Mouse (Mus musculus) urinary bladder, adult 2 months (tissue): ENCODE measurements at regions not wholly inside any gene's neighbourhood (a gene's known extent, or its start where the extent isn't known, plus 50 kb on each side); places are given as distances from the start of the nearest gene placed in this dataset.

Experiments used
- DNase-seq: peaks from one replicate; pipeline ENCODE4 v3.0.0; 2022; ENCODE audit warnings: low spot score

DNA sequence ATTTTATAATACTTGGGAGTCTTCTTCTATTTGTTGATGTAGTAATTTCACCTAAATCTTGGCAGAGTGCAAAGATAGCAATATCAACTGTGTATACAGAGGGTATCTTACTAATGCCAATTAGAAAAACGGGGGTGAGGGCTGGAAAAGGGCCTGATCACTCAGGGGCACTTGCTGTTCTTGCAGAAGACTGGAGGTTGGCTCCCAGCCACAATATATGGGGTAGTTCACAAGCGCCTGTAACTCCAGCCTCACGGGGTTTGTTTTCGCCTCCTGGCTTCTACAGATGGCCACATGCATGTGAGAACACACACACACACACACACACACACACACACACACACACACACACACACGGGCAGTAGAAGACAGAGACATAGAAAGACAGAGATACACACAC lies 185.7 kb downstream of the Plk2 start:
- DNase-seq = no peak

DNA sequence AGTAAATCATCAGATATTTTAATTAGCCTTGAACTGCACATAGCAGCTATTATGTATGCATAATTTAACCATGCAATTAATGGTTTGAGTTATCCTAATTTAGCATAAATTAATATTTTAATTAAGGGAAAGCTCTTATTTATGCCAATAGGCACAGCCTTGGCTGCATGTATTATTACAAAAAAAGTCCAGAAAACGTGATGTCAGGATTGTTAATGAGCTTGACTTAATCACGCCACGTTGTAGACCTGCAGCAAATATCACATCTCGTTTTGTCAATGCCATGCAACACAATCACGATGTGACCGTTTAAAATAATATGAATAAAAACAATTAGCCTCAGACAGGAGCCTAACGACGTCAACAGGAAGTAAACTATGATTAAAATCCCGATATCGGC lies 189.9 kb downstream of the Plk2 start:
- DNase-seq = no peak

- no peak for DNase-seq
Measured at GRCm38 (mm10) chr13:110594630-110595029, 199.8 kb downstream of the Plk2 start.

DNA sequence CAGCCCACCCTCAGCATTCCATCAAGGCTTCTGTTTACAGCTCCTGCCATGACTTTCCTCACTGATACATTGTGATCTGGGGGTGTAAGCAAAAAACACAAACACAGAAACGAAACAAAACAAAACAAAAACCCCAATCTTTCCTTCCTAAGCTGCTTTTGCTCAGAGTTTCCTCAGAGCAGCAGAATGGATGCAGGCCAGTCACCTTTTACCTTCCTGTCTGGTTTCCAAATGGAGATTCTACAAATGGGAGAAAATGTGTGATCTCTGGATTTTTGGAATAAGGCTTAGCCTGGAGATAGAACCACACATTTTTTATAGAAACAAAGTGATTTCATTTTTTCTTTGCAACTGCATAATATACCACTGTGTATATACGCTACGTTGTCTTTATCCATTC lies 204.8 kb downstream of the Plk2 start:
- DNase-seq = no peak

DNA sequence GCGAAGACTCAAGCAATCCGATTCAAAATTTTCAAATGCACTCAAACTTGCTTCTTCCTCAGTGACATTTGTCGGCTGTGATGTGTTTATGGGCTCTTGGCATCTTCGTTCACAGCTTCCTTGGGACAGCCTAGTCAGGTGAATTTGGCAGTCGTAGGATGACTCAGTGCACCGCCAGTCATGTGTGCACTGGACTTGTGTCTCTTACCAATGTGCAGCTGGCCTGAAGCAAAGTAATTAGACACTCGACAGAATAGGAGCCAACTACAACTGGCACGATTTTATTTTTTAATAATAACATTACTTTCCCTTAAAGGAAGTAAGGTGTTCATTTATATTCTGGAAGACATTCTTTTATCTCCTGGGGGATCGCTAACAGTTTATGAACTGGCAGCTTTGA lies 205.5 kb downstream of the Plk2 start:
- DNase-seq = no peak

- DNase-seq = no peak
Measured at GRCm38 (mm10) chr13:110601352-110601751, 206.5 kb downstream of the Plk2 start.

DNA sequence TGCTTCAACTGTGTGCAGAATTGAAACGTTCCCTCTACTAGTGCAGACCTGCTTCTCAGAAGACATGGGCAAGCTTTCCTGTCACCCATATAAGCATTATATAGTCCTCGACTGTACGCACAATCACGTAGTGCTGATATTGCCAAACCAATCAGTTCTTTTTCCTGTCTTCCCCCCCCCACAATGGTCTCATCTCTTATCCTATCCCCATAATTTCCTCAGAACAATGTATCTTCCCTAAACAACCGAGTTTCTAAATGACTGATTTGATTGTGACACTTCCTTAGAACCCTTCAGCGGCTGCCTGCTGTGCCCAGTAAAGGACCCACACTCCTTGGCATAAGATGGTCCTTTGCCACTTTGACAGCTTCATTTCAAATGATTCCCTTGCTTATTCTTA lies 207.0 kb downstream of the Plk2 start:
- DNase-seq = no peak

DNA sequence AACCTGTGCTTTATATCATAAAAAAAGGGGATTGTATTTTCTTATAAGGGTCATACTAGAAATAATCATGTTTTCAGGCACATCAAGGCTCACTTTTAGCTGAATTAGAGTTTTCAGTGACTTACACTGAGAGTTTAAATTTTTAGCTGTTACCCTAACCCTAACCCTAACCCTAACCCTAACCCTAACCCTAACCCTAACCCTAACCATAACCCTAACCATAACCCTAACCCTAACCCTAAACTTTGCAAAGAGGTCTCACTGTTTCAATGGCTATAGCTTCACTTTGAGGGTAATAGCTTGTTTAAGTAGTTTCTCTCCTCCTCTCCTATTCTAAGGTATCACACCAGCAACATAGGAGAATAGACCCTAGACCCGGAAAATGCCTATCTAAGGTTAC lies 208.0 kb downstream of the Plk2 start:
- DNase-seq = no peak

DNA sequence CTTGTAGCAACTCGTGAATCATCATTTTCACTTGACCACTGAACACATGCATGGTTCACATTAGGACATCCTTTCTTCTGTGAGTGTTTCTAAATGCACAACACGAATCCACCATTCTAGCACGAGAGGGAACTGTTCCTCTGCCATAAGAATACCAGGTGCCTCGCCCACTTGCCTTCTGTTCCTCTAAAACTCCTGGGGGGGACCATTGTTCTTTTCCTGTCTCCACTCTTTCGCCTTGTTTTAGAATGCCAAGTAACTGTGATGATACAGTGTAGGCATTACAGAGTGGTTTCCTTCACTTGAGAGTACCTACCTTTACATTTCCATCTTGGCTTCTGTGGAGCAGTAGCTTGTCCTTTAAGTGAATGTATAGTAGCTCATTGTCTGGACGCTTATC lies 224.2 kb downstream of the Plk2 start:
- no peak for DNase-seq

GRCm38 (mm10) chr13:110627136-110627535 lies 232.3 kb downstream of the Plk2 start:
- no peak for DNase-seq

GRCm38 (mm10) chr13:110627732-110628131 lies 232.9 kb downstream of the Plk2 start:
- no peak for DNase-seq

DNA sequence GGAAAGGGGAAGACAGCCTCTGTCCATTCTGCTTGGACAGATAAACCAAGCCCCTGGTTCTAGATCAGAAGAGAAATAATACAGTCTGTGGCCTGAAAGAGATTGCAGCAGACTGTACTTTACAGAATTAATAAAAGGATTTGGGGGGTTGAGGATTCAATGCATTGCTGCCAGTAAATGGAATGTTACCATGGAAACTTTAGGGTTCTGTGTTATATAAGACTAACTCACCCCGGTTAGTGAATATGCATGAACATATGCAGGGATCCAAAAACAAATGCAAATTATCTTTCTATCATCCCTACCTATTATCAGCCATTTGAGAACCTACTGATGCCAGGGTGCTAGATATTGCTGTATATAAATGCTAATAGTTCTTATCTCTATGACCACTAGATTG lies 233.4 kb downstream of the Plk2 start:
- no peak for DNase-seq

GRCm38 (mm10) chr13:110633261-110633781 lies 238.5 kb downstream of the Plk2 start:
- DNase-seq = no peak

DNA sequence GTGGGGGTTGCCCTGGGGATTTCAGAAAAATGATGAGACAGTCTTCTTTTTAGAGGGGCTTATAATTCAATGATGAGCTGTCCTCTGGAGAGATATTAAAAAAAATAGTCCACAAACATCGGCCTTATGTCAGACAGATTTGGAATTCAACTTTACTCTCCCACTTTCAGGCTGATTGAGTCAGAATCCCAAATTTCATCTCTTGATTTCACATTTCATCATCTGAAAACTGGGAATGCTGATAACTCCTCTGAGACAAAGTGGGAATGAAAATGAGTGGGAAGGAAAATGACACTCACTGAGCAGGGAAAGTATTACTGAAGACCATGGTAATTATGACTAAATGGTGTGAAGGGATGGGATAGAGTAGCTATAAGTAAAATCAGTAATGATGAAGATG lies 239.1 kb downstream of the Plk2 start:
- DNase-seq = no peak

GRCm38 (mm10) chr13:110642792-110643191 lies 247.9 kb downstream of the Plk2 start:
- no peak for DNase-seq

DNA sequence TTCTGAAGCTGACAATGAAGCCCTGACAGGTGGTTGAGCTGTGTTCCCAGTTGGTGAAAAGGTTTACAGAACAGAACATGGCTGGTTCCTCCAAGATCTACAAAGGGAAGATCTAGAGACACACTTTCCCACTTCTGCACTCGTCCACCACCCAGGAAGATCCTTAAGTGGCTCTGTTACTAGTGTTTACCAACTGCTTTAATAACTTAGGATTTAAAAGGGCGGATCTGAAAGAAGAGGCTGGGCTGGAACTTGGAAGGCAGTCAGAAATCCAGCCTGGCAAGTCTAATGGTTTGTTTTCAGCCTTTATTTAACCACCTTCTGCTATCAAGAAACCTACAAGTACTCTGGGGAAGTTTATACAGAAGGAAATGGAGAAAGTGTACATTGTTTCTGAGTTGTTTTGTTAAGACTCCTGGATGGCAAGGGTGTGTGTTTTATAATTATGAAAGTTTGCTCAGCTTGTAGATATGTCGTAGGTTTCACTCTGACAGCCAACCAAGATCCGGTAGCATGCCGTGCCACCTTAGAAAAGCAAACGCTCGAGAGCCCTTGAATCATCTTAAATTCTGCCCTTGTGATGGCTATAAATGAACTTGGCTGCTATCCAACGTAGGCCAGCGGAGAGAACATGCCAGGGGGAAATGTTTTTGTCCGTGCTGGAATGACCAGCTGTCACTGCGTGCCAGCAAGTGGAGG lies 248.5 kb downstream of the Plk2 start:
- no peak for DNase-seq

DNA sequence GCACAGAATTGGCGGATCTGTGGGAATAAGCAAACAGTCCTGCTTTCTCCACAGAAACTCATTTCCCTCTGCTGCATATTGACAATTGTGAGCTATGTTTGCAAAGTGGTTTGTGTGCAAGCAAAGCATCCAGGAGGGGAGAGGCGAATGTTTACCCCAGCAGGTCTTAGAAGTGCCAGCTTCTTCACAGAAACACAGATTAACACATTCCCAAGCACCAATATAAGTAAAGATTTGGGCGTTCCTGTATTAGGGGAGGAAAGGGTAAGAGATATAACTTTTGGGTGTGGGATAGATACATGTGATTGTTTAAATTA lies 249.0 kb downstream of the Plk2 start:
- DNase-seq = no peak

- DNase-seq = no peak
Measured at GRCm38 (mm10) chr13:110649378-110649777, 254.5 kb downstream of the Plk2 start.

- DNase-seq = no peak
Measured at GRCm38 (mm10) chr13:110649870-110650497, 255.1 kb downstream of the Plk2 start.

- DNase-seq = no peak
Measured at GRCm38 (mm10) chr13:110652201-110652600, 257.4 kb downstream of the Plk2 start.

- no peak for DNase-seq
Measured at GRCm38 (mm10) chr13:110665073-110665800, 270.4 kb downstream of the Plk2 start.

DNA sequence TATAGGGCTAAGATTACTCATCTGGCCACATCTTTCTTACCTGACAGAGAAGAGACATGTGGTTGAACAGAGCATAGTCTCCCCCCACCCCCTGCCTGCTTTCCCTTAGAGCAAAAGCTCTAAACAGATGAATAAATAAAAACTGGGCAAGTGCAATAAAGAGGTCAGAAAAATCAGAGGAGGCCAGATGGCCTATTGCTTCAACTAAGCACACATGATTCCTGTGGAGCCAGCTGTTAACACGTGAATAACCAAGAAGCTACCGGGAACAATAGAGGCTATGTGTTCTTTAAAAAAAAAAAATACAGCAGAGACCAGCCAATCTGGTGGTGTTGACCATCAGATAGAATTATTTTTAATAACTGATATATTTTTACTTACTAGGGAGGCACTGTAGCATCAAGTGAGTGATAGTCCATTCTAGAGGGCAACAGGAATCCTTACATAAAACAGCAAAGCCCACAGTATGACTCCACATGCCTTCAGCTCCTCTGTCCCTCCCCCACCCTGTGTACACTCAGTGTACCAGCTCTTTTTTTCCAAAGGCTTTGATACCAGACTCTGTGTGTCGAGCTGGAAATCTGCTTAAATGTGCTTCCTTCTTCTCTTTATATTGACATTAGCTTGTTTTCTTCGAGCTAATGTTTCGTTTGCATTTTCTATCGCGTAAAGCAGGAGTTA lies 272.6 kb downstream of the Plk2 start:
- DNase-seq = no peak

DNA sequence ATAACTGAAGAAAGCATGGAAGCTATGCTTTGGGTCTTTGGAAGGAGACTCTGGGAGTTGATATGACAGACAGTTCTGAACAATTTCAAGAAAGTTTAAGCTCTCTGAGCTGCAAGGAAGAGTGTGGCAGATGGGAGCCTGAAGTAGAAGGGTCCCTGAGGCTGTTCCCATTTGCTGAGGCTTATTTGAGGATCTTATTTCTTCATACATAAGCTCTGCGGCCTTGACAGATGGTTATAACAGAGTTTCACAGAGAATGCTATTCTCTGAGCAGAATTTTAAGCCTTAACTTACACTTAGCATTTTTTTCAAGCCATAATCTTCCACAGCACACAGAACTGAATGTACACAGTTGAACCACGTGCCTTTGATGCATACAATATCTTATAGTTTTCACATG lies 278.7 kb downstream of the Plk2 start:
- DNase-seq = no peak
